Mouse (Mus musculus) midbrain, embryonic 11.5 days (tissue): ENCODE data around the gene Cend1. TPM values are rescaled to one million over a fixed set of nuclear protein-coding genes. Genes with fewer than 3 reads are reported as not detected.
"Not testable (repeated sequence)": the region's sequence is repeated elsewhere in the genome, so short reads cannot be mapped to it uniquely, and the experiment has no call there.

Experiments used
- ATAC-seq: fragments of 200-750 bp; cut with Nextera tagmentation; 2 replicates; pipeline ENCODE4 v1.8.0; 2017; ENCODE audit warnings: moderate TSS enrichment, moderate library complexity; ENCODE audit not compliant: low FRiP score
- DNase-seq: peaks from one replicate; pipeline ENCODE4 v3.0.0; 2015; ENCODE audit warnings: low spot score; ENCODE audit errors: missing footprints
- H3K27ac ChIP-seq: fragments of 300-500 bp; sonication (generic); 2 replicates; pipeline ENCODE4 v1.5.1; 2014; ENCODE audit warnings: low read depth, low read length
- H3K27me3 ChIP-seq: fragments of 300-500 bp; sonication (generic); 2 replicates; pipeline ENCODE4 v1.6.1; 2014; ENCODE audit warnings: mild to moderate bottlenecking, low read length, moderate library complexity, mixed read lengths; ENCODE audit not compliant: control insufficient read depth, insufficient read depth
- H3K36me3 ChIP-seq: fragments of 300-500 bp; sonication (generic); 2 replicates; pipeline ENCODE4 v1.6.1; 2014; ENCODE audit warnings: mild to moderate bottlenecking, low read length, moderate library complexity, mixed read lengths; ENCODE audit not compliant: control insufficient read depth, insufficient read depth
- H3K4me1 ChIP-seq: fragments of 300-500 bp; sonication (generic); 2 replicates; pipeline ENCODE4 v1.6.1; 2014; ENCODE audit warnings: low read length; ENCODE audit not compliant: control insufficient read depth, insufficient read depth
- H3K4me2 ChIP-seq: fragments of 300-500 bp; sonication (generic); 2 replicates; pipeline ENCODE4 v1.6.1; 2014; ENCODE audit warnings: mild to moderate bottlenecking, moderate library complexity
- H3K4me3 ChIP-seq: fragments of 300-500 bp; sonication (generic); 2 replicates; pipeline ENCODE4 v1.5.1; 2014; ENCODE audit warnings: low read depth, low read length
- H3K9ac ChIP-seq: fragments of 300-500 bp; sonication (generic); 2 replicates; pipeline ENCODE4 v1.6.1; 2014; ENCODE audit warnings: low read length
- H3K9me3 ChIP-seq: fragments of 300-500 bp; sonication (generic); 2 replicates; pipeline ENCODE4 v1.6.1; 2016; ENCODE audit warnings: low read length; ENCODE audit not compliant: control insufficient read depth
- WGBS: fragments of 180-500 bp; shearing (Covaris S2); extraction: QIAGEN DNeasy Blood & Tissue Kit; methylation state at CpG from one replicate; pipeline ENCODE4 v1.1.7; 2014; 5-methylcytosine and 5-hydroxymethylcytosine counted together
- polyA plus RNA-seq: library from polyadenylated mRNA; unstranded; fragments of >200 nt; fragmentation: Nextera tagmentation; extraction: Ambion mirVana; gene quantifications from 2 replicates; pipeline ENCODE4 v1.2.1, GENCODE M21; 2014

Gene Cend1
- polyA plus RNA-seq, 1 experiment from 2014 or later, result 5.8 TPM

DNA sequence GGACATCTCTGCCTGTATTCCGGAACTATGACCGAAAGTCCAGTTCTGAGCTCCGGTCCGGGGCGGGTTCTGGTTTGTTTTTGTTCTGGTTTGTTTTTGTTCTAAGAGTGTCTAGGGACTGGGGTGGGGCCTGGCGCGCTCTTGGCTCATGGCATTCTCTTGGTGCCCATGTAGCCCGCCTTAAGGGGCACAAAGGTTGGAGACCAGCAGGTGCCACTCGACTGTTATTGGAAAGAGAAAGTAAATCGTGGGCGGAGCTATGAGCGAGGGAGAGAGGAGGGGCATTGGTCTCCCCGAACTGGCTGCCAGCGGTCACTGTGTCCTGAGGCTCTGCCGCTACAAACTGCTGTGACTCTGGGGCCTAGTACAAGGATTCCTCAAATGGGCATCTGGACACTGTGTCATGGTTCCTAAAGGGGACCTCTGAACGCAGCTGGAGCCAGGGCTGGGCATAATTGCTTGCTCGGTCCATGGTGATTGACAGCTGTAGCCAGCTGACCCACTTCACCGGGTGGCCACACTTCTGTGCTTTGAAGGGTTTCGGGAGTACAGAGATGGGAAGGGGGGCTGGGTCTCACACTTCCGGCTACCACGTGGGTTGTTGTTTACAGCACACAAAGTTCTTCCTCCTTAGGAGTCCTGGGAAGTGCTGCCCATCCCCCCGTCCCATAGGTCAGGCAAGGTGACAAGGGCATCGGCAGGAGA lies 26.5 kb upstream of the Cend1 start:
- H3K27ac ChIP-seq, result no peak overlapping the region
- H3K9me3 ChIP-seq, result no peaks in the 10 kb centered on the region
- H3K27me3 ChIP-seq, result peaks cover 10% of the 10 kb centered on the region
- H3K36me3 ChIP-seq, result peaks cover 2% of the 10 kb centered on the region
- peaks cover 8% of the 10 kb centered on the region for H3K4me1 ChIP-seq
- ATAC-seq (peak; percentile 47), DNase-seq (no peak)
- peak overlapping the region; percentile 76 for H3K9ac ChIP-seq
- peak overlapping the region; percentile 62 for H3K4me3 ChIP-seq
- 2% methylated on average over 23 of the region's 23 CpGs for WGBS
- peak overlapping the region; percentile 98 for H3K4me2 ChIP-seq

DNA sequence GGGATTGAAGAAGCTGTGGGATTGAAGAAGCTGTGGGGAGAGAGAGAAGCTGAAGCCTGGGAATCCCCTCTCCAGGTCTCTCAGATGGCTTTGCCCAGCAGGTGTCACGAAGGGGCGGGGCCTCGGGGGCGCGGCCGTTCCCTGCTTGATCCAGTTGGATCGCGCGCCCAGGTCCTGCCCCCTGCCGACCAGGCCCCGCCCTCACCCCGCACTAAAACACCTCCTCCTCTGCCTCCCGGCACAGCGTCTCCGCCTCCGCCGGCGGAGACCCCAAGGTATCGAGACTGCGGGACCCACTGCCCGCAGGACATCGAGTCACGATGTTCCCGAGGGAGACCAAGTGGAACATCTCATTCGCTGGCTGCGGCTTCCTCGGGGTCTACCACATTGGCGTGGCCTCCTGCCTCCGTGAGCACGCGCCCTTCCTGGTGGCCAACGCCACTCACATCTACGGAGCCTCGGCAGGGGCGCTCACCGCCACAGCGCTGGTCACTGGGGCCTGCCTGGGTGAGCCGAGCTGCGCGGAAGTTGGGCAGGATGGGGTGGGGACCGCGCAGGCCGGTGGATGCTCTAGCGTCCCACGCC lies 25.8 kb upstream of the Cend1 start, which contains the start of gene Pnpla2:
Pnpla2 (plus strand) TSS at position 232 of the 585 bp plus-strand sequence.
- Histone ChIP-seq H3K4me1 (peaks cover 8% of the 10 kb centered on the region), H3K4me2 (peak within 1 kb of the TSS; percentile 98), H3K27me3 (peaks cover 3% of the 10 kb centered on the region), H3K36me3 (peaks cover 6% of the 10 kb centered on the region), H3K9me3 (no peaks in the 10 kb centered on the region), H3K4me3 (peak within 1 kb of the TSS; percentile 62), H3K9ac (peak within 1 kb of the TSS; percentile 76), H3K27ac (no peak within 1 kb of the TSS)
- ATAC-seq (peak; percentile 80), DNase-seq (peak; percentile 98)
- WGBS, result under 1% methylated on average over 45 of the region's 45 CpGs

DNA sequence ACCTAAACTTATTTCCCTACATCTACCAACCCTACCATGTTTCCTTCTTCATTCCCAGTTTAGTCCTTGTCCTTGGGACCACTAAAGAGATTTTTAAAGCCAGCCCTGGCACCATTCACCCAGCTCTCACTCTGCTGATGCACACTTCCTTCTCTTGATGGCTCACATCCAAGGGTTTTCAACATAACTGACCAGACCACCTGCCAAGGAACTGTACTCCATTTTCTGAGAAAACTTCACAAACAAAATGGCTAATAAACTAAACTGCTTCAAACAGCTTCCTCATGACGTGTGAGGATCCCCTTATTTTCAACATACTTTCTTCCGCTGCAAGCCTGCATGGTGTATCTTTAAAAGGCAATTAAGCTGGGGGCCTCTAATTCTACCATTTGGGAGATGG lies 24.3 kb upstream of the Cend1 start:
- no peak for DNase-seq
- no peak for ATAC-seq
- Histone ChIP-seq H3K27me3 (0 out of 2 replicates have a peak, but pooled peaks cover 2% of the 10 kb centered on the region), H3K4me3 (no peak overlapping the region), H3K4me1 (peaks cover 12% of the 10 kb centered on the region), H3K27ac (no peak overlapping the region), H3K36me3 (peaks cover 12% of the 10 kb centered on the region), H3K4me2 (no peak overlapping the region), H3K9me3 (no peaks in the 10 kb centered on the region), H3K9ac (no peak overlapping the region)
- WGBS, result 82% methylated on average over 2 of the region's 2 CpGs

DNA sequence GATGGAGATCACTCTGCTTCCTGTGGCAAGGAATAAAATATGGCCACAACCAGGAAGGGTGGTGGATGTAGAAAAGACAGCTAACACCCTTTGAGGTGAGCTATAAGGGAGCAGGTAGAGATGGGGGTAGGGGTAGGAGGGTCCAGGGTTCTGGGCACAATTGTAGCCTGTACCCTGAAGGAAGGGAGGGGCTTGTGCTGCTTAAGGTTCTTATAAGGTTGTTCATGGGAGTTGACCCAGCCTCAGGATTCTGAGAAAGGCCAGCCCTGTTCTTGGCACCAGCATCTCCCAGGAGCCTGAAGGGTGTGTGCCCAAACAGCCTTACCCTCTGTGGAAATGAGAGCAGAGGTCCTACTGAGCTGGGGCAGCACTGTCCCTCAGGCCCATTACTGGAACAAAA lies 22.6 kb upstream of the Cend1 start:
- no peak for ATAC-seq
- Histone ChIP-seq H3K4me1 (peaks cover 19% of the 10 kb centered on the region), H3K9ac (no peak overlapping the region), H3K36me3 (peaks cover 14% of the 10 kb centered on the region), H3K27ac (no peak overlapping the region), H3K27me3 (0 out of 2 replicates have a peak, but pooled peaks cover 2% of the 10 kb centered on the region), H3K4me2 (no peak overlapping the region), H3K9me3 (no peaks in the 10 kb centered on the region), H3K4me3 (no peak overlapping the region)
- no peak for DNase-seq

DNA sequence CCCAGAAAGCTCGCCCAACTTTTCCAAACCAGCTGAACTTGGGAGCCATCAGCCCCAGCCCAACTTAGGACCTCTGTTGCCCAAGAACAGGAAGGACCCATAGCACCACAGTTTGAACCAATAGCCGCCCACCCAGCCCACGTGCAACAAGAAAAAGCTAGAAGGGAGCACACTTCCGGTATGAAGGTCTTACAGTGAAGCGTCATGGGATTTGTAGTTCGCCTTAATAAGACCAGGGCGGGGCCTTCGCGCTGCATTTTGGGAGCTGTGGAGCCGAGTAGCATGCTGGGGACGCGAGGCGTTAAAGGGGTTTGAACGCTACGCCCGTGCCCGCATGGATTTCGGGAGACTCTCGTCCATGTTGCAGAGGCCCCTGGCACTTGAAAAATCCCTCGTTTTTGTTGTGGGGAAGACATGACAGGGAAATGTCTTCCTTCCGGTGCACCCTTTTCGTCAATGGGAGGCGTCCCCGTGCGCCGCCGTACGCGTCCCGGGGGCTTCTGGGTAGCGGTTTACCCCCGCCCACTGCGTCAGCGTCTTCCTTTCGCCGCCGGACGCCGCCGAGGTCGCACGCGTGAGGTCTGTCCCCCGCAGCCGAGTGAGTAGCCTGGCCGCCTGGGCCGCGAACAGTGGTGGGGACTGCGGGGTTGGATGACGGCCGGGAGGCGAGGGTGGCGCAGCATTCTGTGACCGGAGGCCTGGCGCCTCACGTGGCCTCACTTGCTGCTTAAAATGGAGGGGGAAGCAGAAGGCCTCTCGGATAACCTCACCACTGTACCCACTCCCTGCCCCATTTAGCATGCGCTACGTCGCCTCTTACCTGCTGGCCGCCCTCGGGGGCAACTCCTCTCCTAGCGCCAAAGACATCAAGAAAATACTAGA lies 18.1 kb upstream of the Cend1 start, which contains the start of gene Rplp2:
Rplp2 (plus strand) TSS at position 261 of the 882 bp plus-strand sequence.
- H3K9ac ChIP-seq, result peak within 1 kb of the TSS; percentile 91
- ATAC-seq (peak; percentile 91), DNase-seq (peak; percentile 99)
- H3K4me1 ChIP-seq, result peaks cover 22% of the 10 kb centered on the region
- H3K4me2 ChIP-seq, result peak within 1 kb of the TSS; percentile 86
- H3K9me3 ChIP-seq, result no peaks in the 10 kb centered on the region
- H3K4me3 ChIP-seq, result peak within 1 kb of the TSS; percentile 83
- H3K36me3 ChIP-seq, result peaks cover 14% of the 10 kb centered on the region
- WGBS, result under 1% methylated on average over 63 of the region's 63 CpGs
- no peaks in the 10 kb centered on the region for H3K27me3 ChIP-seq
- H3K27ac ChIP-seq, result peak within 1 kb of the TSS; percentile 62

DNA sequence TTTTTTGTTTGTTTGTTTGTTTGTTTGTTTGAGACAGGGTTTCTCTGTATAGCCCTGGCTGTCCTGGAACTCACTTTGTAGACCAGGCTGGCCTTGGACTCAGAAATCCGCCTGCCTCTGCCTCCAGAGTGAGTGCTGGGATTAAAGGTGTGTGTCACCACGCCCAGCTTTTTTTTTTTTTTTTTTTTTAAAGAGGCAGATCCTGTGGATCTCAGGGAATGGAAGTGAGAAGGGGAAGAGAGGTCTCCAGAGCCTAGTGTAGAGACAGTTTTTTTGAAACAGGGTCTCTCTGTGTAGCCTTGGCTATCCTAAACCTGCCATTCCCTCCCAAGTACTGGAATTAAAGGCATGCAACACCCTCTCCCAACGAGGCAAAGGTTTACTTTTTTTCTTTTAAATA lies 17.1 kb upstream of the Cend1 start:
- not testable (repeated sequence) for H3K9ac ChIP-seq, H3K9me3 ChIP-seq, ATAC-seq, DNase-seq, H3K4me3 ChIP-seq, H3K27me3 ChIP-seq, H3K4me2 ChIP-seq, H3K27ac ChIP-seq
- Histone ChIP-seq H3K4me1 (peaks cover 22% of the 10 kb centered on the region), H3K36me3 (peaks cover 14% of the 10 kb centered on the region)
- WGBS, result 92% methylated on average over 3 of the region's 3 CpGs

DNA sequence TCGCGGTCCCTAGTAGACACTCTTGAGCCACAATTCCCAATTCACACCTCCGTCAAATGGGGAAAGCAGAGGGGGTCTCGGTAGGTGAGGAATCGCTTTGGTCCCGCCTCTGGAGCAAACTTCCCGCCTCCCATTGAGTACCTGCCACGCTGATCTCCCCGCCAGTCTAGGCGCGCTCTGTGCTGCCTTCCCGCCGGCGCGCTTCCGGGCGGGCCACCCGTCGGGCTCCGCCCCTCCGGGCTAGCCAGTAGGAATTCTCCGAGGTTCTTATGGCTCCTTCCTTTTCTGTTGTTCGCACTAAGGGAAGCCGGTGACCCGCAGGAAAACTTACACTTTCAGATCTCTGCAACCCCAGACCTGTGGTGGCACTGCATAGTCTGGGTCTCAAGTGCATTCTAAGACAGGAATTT lies 14.5 kb upstream of the Cend1 start, which contains the start of gene Pidd1:
Pidd1 (minus strand) TSS at position 198 of the 410 bp plus-strand sequence.
- Histone ChIP-seq H3K36me3 (peaks cover 5% of the 10 kb centered on the region; the same call in 1 of the 2 replicates), H3K9ac (peak within 1 kb of the TSS; percentile 70), H3K27me3 (no peaks in the 10 kb centered on the region), H3K27ac (no peak within 1 kb of the TSS), H3K9me3 (no peaks in the 10 kb centered on the region), H3K4me1 (peaks cover 19% of the 10 kb centered on the region), H3K4me2 (peak within 1 kb of the TSS; percentile 77), H3K4me3 (peak within 1 kb of the TSS; percentile 43)
- 1% methylated on average over 25 of the region's 25 CpGs for WGBS
- ATAC-seq (peak; percentile 12; the same call in 1 of the 2 replicates), DNase-seq (peak; percentile 94)

DNA sequence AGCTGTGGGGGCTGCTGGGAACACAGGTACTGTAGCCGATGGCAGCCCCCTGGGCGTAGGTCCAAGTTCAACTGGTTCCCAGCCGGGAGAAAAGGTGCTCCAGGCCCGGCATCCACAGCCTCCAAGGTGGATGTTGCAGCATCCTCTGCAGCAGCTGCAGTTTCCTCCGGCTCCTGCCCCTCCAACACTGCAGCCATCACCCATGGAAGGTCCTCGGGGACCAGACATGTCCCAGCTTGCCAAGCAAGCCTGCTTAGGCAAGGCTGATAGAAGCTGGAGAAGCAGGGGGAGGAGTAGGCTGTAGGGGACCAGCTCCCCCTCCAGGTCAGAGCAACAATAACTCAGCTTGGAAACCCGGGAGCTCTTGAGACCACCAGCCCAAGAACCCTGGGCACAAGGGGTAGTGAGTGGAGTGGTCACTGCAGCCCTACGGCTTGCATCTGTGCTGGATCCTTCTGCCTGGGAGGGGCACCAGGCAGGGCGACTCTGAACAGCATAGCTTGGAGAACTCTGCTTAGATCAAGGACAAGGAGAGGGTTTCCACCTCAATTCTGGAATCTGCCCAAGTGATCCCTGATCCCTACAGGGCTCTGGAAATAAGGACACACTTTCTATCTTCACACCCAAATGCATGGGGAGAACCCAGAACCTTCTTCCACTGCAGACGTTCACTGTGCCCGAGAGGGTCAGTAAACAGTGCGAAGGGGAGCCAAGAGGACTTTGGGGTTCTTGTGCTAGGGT lies 14.0 kb upstream of the Cend1 start:
- Histone ChIP-seq H3K9ac (peak overlapping the region; percentile 70), H3K4me2 (peak overlapping the region; percentile 77), H3K4me1 (peaks cover 14% of the 10 kb centered on the region), H3K9me3 (no peaks in the 10 kb centered on the region), H3K36me3 (0 out of 2 replicates have a peak, but pooled peaks cover 2% of the 10 kb centered on the region), H3K4me3 (peak overlapping the region; percentile 43), H3K27ac (no peak overlapping the region), H3K27me3 (no peaks in the 10 kb centered on the region)
- peak; percentile 93 for DNase-seq
- 23% methylated on average over 12 of the region's 12 CpGs for WGBS
- no peak; the same call in 1 of the 2 replicates for ATAC-seq
